Mouse (Mus musculus): Measurements from ENCODE around the gene Nckipsd. TPM values are rescaled to one million over a fixed set of nuclear protein-coding genes. Genes with fewer than 3 reads are reported as not detected.

Nckipsd gene
- polyA plus RNA-seq, 1 experiment: 9.7 TPM

DNA sequence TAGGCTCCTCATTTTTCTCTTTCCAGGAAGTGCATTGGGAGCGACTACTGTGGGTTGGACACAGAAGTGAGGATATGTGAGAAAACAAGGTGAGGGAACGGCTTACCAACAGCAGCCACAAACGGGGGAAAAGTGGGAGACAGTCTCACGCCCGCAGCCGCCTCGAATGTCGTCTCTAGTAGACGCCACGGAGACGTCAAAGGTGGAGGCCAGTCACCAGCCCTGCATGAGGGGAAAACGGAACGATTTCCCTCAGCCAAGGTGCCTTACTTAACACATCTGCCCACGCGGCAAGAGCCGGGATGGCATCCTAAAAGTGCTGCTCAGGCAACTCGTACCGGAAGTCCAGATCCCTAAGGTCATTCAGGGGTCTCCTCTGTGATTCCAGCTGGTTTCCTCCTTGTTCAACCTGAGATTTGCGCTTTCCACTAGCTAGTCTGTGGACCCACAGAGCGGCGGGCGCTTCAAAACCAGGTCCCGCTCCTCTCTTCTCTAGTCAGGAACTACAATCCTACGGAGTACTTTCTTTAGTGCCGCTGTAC lies 16.0 kb downstream of the Nckipsd start:
- TF ChIP-seq GATA1 (IDR thresholded peaks at IDR 0.05; ENCODE audit: low read length): no peak

DNA sequence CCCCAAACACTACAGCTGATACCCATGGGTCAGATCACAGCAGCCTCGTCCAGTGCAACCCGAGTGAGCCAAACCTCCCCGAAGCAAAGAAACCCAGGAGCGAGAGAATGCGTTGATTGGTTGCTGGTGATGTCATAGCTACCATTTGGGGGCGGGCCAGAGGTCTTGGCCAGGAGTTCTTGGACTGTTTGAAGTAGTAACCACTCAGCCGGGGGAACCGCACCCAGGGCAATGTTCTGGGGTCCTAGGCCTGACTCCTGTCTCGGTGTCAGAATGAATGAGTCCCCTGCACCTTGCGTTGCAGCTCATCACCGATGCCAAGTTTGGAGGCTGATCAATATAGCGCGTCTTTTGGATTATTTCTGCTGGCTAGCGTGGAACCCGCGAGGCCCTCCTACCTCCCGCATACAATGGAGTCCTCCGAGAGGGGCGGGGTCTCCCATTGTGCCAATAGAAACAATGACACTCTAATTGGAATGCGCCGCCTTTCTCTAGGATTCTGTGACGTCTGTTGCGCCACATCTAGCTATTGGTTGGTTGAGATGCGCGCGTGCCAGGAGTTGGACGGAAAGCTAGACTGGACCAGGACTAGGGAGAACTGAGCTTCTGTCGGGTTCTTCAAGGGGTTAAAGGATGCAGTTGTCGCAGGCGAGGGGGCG lies 16.7 kb downstream of the Nckipsd start:
- TF ChIP-seq GATA1 (IDR thresholded peaks at IDR 0.05; ENCODE audit: low read length): no peak

DNA sequence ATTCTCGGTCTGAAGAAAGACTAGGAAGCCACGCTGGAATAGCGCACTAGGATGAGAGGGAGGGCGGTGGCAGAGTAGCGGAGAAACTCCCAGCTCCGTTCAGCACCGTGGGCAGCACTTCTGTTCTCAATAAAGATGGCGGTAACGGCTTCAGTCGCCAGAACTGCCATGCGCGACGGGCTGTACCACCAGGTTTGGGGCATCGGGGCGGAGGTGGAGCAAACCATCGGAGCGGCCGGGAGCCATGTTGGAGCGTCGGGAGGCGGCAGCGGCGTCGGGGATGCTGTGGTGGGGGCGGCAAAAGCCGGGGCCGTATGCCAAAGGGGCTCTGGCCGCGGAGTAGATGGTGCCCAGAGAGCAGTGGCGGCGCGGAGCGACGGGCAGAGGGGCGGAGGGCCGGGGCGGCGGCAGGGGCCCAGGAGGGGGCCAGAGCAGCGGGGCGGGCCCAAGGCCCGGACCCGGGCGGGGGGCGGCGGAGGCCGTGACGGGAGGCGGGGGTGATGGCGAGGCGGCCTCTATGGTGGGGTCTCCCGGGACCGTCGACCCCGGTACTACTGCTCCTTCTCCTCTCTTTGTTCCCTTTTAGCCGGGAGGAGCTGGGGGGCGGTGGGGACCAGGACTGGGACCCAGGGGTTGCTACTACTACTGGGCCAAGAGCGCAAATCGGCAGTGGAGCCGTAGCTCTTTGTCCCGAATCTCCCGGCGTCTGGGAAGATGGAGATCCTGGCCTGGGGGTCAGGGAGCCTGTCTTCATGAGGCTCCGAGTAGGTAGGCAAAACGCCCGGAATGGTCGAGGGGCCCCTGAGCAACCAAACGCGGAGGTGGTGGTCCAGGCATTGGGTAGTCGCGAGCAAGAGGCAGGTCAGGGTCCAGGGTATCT lies 17.9 kb downstream of the Nckipsd start, which contains the start of gene Celsr3:
Gene Celsr3, plus strand, starts transcription at position 501 of the 880 bp plus-strand sequence.
- no peak for TF ChIP-seq GATA1 (IDR thresholded peaks at IDR 0.05; ENCODE audit: low read length)

DNA sequence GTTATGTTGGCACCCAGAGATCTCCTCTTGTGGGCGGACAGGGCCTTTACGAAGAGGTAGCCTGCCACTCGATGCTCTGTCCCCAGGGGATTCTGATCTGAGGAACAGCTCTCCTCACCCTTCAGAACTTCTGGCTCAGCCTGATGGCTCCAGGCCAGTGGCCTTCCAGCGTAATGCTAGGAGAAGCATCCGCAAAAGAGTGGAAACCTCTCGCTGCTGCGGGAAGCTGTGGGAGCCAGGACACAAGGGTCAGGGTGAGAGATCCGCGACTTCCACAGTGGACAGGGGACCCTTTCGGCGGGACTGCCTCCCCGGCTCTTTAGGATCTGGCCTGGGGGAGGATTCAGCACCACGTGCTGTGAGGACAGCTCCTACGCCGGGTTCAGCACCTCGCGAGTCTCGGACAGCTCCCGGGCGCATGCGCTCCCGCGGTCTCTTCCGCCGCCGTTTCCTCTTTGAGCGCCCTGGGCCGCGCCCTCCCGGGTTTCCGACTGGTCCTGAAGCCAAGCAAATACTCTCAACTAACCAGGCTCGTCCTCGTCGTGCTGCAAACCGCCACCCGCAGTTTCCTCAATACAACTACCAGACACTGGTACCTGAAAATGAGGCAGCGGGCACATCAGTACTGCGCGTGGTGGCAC lies 18.7 kb downstream of the Nckipsd start:
- no peak for TF ChIP-seq GATA1 (IDR thresholded peaks at IDR 0.05; ENCODE audit: low read length)

DNA sequence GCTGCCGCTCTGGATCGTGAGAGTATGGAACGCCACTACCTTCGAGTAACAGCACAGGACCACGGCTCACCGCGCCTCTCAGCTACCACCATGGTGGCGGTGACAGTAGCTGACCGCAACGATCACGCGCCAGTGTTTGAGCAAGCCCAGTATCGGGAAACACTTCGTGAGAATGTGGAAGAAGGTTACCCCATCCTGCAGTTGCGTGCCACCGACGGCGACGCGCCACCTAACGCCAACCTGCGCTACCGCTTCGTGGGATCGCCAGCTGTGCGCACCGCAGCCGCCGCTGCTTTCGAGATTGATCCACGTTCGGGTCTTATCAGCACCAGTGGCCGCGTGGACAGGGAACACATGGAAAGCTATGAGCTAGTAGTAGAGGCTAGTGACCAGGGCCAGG lies 19.3 kb downstream of the Nckipsd start:
- TF ChIP-seq GATA1 (IDR thresholded peaks at IDR 0.05; ENCODE audit: low read length): no peak

DNA sequence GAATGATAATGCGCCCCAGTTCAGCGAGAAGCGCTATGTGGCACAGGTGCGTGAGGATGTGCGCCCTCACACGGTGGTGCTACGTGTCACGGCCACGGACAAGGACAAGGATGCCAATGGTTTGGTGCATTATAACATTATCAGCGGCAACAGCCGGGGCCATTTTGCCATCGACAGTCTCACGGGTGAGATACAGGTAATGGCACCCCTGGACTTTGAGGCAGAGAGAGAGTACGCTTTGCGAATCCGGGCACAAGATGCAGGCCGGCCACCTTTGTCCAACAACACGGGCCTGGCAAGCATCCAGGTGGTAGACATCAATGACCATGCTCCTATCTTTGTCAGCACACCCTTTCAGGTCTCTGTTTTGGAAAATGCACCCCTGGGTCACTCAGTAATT lies 19.7 kb downstream of the Nckipsd start:
- no peak for TF ChIP-seq GATA1 (IDR thresholded peaks at IDR 0.05; ENCODE audit: low read length)

DNA sequence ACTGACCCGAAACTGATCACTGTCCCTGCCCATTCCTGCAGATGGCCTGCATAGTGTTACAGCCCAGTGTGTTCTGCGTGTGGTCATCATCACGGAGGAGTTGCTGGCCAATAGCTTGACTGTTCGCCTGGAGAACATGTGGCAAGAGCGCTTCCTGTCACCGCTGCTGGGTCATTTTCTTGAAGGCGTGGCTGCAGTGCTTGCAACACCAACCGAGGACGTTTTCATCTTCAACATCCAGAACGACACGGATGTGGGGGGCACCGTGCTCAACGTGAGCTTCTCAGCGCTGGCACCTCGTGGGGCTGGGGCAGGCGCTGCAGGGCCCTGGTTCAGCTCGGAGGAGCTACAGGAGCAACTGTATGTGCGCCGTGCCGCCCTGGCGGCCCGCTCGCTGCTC lies 23.5 kb downstream of the Nckipsd start:
- no peak for TF ChIP-seq GATA1 (IDR thresholded peaks at IDR 0.05; ENCODE audit: low read length)

DNA sequence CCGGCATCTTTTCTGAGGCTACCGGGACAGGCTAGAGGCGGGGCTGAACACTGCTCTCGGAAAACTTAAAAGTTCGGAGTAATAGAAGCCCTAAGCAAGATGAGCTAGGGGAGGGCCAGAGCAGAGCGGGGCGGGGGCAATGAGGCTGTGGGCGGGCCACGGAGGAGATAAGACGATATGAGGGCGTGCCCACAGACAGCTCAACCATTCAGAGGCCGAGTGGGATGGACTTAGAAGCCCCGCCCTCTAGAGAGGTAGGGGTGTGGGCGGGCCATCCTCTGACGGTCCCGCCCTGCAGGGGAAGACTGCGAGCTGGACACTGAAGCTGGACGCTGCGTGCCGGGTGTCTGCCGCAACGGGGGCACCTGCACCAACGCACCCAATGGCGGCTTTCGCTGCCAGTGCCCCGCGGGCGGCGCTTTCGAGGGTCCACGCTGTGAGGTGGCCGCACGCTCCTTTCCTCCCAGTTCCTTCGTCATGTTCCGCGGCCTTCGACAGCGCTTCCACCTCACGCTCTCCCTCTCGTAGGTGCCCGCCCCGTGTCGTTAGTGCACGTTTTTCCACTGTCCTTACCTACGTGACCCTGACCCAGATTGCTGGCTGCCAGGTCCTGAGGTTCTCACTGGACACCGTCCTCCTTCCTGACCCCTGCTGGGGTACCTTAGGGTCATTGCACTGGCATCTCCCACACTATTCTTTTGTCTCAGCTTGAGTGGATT lies 24.4 kb downstream of the Nckipsd start:
- TF ChIP-seq GATA1 (IDR thresholded peaks at IDR 0.05; ENCODE audit: low read length): no peak

DNA sequence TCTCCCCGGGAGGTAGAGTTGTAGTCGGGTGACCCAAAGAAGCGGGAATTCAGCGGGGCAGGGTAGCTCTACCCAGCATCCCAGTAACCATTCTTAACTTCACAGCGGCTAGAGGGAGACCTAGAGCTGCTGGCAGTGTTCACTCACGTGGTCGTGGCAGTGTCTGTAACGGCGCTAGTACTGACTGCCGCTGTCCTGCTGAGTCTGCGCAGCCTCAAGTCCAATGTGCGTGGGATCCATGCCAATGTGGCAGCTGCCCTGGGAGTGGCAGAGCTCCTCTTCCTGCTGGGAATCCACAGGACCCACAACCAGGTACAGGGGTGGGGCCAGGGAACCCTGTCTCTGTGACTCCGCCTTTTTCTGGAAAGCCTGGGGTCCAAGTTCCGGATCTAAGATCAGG lies 34.8 kb downstream of the Nckipsd start:
- no peak for TF ChIP-seq GATA1 (IDR thresholded peaks at IDR 0.05; ENCODE audit: low read length)

DNA sequence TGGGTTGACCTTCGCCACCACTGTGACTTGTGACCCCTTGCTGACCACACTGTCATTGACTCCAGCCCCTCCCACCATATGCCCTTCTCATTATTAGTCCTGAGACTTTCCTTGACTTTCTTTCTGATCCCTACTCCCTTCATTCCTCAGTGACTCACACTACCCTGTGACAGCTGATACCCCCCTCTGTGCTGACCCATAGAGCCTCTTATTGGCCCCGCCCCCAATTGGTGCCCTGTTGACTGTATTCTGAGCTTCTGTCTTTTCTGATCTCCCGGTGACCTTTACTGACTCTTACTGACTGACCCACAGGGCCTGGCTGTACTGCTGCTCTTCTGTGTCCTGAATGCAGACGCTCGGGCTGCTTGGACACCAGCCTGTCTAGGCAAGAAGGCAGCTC lies 37.2 kb downstream of the Nckipsd start:
- TF ChIP-seq GATA1 (IDR thresholded peaks at IDR 0.05; ENCODE audit: low read length): no peak

DNA sequence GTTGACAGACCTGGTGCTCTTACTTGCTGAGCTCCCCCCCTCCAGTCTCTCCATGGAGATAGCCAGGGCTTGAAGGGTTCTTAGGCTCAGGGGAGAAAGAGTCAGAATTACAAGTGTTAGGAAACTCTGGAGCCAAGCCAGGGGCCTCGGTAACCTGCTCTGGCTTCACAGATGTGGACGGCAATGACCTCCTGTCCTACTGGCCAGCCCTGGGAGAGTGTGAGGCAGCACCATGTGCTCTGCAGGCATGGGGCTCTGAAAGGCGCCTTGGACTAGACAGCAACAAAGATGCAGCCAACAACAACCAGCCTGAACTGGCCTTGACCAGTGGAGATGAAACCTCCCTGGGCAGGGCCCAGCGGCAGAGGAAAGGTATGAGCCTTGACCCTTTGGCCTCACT lies 39.2 kb downstream of the Nckipsd start:
- no peak for TF ChIP-seq GATA1 (IDR thresholded peaks at IDR 0.05; ENCODE audit: low read length)

DNA sequence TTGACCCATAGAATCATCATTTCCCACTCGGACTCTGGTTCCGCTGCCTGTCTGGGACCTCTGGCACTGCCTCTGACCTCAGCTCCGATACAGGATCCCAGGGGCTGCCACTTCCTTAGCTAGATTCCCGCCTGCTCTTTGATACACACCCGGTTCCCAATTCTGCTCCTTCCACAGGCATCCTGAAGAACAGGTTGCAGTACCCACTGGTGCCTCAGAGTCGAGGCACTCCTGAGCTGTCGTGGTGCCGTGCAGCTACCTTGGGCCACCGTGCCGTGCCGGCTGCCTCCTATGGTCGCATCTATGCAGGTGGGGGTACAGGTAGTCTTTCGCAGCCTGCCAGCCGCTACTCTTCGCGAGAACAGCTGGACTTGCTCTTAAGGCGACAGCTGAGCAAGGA lies 40.3 kb downstream of the Nckipsd start:
- no peak for TF ChIP-seq GATA1 (IDR thresholded peaks at IDR 0.05; ENCODE audit: low read length)

DNA sequence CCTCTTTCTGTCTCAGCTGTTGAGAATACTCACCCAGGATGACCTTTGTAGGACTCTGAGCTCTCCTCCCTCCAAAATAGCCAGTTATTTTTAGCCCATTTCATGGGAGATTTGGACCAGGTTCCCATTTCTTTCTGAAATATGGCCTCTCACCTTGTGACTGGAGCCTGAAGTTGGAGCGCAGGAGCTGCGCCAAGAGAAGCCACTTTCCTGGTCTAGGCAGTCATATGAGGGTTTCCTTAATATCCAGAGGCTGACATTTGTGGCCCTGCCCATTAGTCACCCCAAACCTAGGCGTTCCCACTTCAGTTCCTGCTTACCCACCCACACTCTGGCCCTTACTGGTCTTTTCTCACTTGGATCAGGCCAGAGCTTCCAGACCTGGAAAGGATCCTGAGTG lies 44.8 kb downstream of the Nckipsd start, which contains the start of gene Slc26a6:
Gene Slc26a6, plus strand, starts transcription at position 308 of the 400 bp plus-strand sequence.
- TF ChIP-seq GATA1 (IDR thresholded peaks at IDR 0.05; ENCODE audit: low read length): no peak

DNA sequence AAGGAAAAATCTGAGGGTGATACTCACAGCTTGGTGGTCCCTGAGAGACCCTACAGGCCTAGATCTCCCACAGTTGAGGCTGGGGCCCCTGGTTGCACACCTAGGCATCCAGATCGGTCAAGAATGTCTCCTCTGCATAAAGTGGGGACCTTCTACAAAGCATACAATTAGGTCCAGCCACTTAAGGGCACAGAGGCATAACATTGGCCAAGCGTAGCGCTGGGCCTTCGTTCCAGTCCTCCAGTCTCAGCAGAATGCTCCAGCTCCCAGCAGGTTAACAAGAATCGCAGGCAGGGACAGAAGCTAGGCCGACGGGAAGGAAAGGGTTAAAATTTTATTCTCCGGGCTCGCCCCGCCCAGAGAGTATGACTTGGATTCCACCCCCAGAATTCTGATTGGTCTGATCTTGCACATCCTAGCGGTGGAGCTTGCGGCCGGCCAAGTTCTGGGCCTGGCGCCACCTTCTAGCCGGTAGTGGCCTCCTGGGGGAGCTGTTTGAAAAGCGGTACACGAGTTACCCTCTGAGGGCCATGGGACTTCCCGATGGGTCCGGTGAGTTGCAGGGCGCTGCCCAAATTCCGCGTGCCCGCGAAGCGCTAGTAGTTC lies 45.6 kb downstream of the Nckipsd start:
- no peak for TF ChIP-seq GATA1 (IDR thresholded peaks at IDR 0.05; ENCODE audit: low read length)

DNA sequence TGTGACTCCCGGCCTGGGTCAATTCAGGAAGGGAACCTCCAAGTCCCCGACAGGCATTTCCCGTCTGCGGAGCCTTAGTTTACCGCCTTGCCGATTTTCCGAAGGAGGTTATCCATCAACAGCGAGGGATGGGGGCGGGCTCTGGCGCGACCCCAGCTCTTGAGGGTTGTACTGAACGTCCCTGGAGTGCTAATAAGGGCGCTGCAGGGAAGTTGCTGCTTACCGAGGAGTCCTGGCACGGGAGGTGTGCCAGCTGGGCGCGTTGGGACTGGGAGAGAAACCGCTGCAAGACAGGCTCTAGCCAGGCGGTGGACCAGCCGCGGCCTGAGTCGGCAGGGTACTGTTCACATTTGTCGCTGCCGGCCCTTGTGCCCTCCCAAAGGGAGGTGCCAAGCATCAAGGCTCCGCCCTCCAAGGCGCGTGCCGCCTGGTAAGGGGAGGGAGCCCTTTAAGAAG lies 46.1 kb downstream of the Nckipsd start:
- no peak for TF ChIP-seq GATA1 (IDR thresholded peaks at IDR 0.05; ENCODE audit: low read length)
